Mouse (Mus musculus) CH12.LX (cell line): ENCODE measurements around the gene Srgap1. TPM values are rescaled to one million over a fixed set of nuclear protein-coding genes. Genes with fewer than 3 reads are reported as not detected.

Experiments used
- DNase-seq: peaks from one replicate; pipeline ENCODE4 v3.0.0-alpha.2; 2013; ENCODE audit errors: extremely low read depth
- H3K27ac ChIP-seq: 2 replicates; pipeline ENCODE4 v1.5.1; 2012; ENCODE audit warnings: low read depth, mild to moderate bottlenecking, control low read depth, moderate library complexity; ENCODE audit not compliant: insufficient read depth
- H3K27me3 ChIP-seq: replicated peaks from 2 replicates; pipeline ENCODE3; 2012; ENCODE audit warnings: inconsistent platforms
- H3K36me3 ChIP-seq, 2 experiments: replicated peaks in 1 of 2; 2 replicates each; pipeline versions ENCODE3 to v1.6.1; 2012; ENCODE audit warnings: inconsistent platforms in 1 of 2, low read length in 1 of 2, mild to moderate bottlenecking in 1 of 2, mixed read lengths in 1 of 2, moderate library complexity in 1 of 2; ENCODE audit not compliant: control insufficient read depth in 1 of 2, insufficient read depth in 1 of 2
- H3K4me1 ChIP-seq, 2 experiments: 2 replicates each; pipeline ENCODE4 v1.6.1; 2012; ENCODE audit warnings: inconsistent platforms in 1 of 2, moderate library complexity in 1 of 2; ENCODE audit not compliant: insufficient read depth in 2 of 2, control insufficient read depth in 1 of 2
- H3K4me2 ChIP-seq: 2 replicates; pipeline ENCODE4 v1.6.1; 2012; ENCODE audit warnings: low read depth, mild to moderate bottlenecking, control low read depth; ENCODE audit not compliant: poor library complexity, insufficient read depth, severe bottlenecking
- H3K4me3 ChIP-seq, 3 experiments: fragments of 150-350 bp in 1 of 3; sonication (generic) in 1 of 3; replicated peaks in 1 of 3; 2 replicates each; pipeline versions ENCODE3 to v1.5.1; 2011 to 2012; ENCODE audit warnings: low read depth in 2 of 3, low read length in 2 of 3, mild to moderate bottlenecking in 2 of 3, moderate library complexity in 2 of 3, control low read depth in 1 of 3, improper control_type of control experiment in 1 of 3, inconsistent platforms in 1 of 3, mixed read lengths in 1 of 3; ENCODE audit not compliant: poor library complexity in 1 of 3
- H3K79me2 ChIP-seq: replicated peaks from 2 replicates; pipeline ENCODE4 v1.6.1; 2012; ENCODE audit warnings: mild to moderate bottlenecking, moderate library complexity; ENCODE audit not compliant: control insufficient read depth, poor library complexity, insufficient read depth, severe bottlenecking; ENCODE audit errors: extremely low read depth
- H3K9ac ChIP-seq: 2 replicates; pipeline ENCODE4 v1.6.1; 2012; ENCODE audit warnings: low read depth, mild to moderate bottlenecking, control low read depth, moderate library complexity; ENCODE audit not compliant: insufficient read depth
- H3K9me3 ChIP-seq: replicated peaks from 2 replicates; pipeline ENCODE3; 2012; ENCODE audit warnings: low read length, inconsistent platforms, mixed read lengths
- CHD1 ChIP-seq: IDR thresholded peaks from 2 replicates; pipeline ENCODE4 v1.6.1; 2012; ENCODE audit warnings: low read depth, low read length, improper control_type of control experiment, inconsistent platforms
- CTCF ChIP-seq, 2 experiments: IDR thresholded peaks in 1 of 2; conservative IDR thresholded peaks in 1 of 2; 2 replicates each; pipeline ENCODE4 v1.5.1; 2011 to 2012; ENCODE audit warnings: low read depth in 2 of 2, low read length in 2 of 2, improper control_type of control experiment in 1 of 2, inconsistent platforms in 1 of 2, mild to moderate bottlenecking in 1 of 2, moderate library complexity in 1 of 2
- EP300 ChIP-seq: IDR thresholded peaks from 2 replicates; pipeline ENCODE4 v1.6.1; 2011; ENCODE audit warnings: low read length, improper control_type of control experiment
- GABPA ChIP-seq: IDR thresholded peaks from 2 replicates; pipeline ENCODE4 v1.6.1; 2012; ENCODE audit warnings: low read depth, low read length, improper control_type of control experiment, inconsistent platforms; ENCODE audit not compliant: insufficient replicate concordance
- HCFC1 ChIP-seq: IDR thresholded peaks from 2 replicates; pipeline ENCODE4 v1.6.1; 2012; ENCODE audit warnings: low read depth, mild to moderate bottlenecking, inconsistent platforms, low read length, improper control_type of control experiment
- JUND ChIP-seq: conservative IDR thresholded peaks from 2 replicates; pipeline ENCODE4 v1.6.1; 2011; ENCODE audit warnings: low read depth, low read length, improper control_type of control experiment
- KAT2A ChIP-seq: IDR thresholded peaks from 2 replicates; pipeline ENCODE4 v1.6.1; 2012; ENCODE audit warnings: low read length, improper control_type of control experiment, inconsistent platforms; ENCODE audit not compliant: insufficient replicate concordance
- MYC ChIP-seq: IDR thresholded peaks from 2 replicates; pipeline ENCODE4 v1.6.1; 2011; ENCODE audit warnings: low read depth, mild to moderate bottlenecking, improper control_type of control experiment, low read length
- NELFE ChIP-seq: IDR thresholded peaks from 2 replicates; pipeline ENCODE4 v1.6.1; 2011; ENCODE audit warnings: low read depth, low read length, improper control_type of control experiment
- NRF1 ChIP-seq: IDR thresholded peaks from 2 replicates; pipeline ENCODE4 v1.6.1; 2014; ENCODE audit warnings: low read depth, mild to moderate bottlenecking, inconsistent platforms, low read length, improper control_type of control experiment, moderate library complexity
- POLR2A ChIP-seq: IDR thresholded peaks from 2 replicates; pipeline ENCODE4 v1.6.1; 2011; ENCODE audit warnings: low read depth, mild to moderate bottlenecking, improper control_type of control experiment, low read length
- POLR2AphosphoS2 ChIP-seq: IDR thresholded peaks from 2 replicates; pipeline ENCODE4 v1.6.1; 2011; ENCODE audit warnings: low read depth, low read length, improper control_type of control experiment
- RCOR1 ChIP-seq: conservative IDR thresholded peaks from 2 replicates; pipeline ENCODE4 v1.6.1; 2012; ENCODE audit warnings: low read depth, mild to moderate bottlenecking, inconsistent platforms, low read length, improper control_type of control experiment
- UBTF ChIP-seq: IDR thresholded peaks from 2 replicates; pipeline ENCODE4 v1.6.1; 2012; ENCODE audit warnings: low read depth, mild to moderate bottlenecking, inconsistent platforms, low read length, improper control_type of control experiment, moderate library complexity
- USF1 ChIP-seq: IDR thresholded peaks from 2 replicates; pipeline ENCODE4 v1.6.1; 2014; ENCODE audit warnings: low read depth, mild to moderate bottlenecking, inconsistent platforms, low read length, improper control_type of control experiment
- ZKSCAN1 ChIP-seq: IDR thresholded peaks from 2 replicates; pipeline ENCODE4 v1.6.1; 2012; ENCODE audit warnings: low read depth, inconsistent platforms, low read length, improper control_type of control experiment, borderline replicate concordance
- dilution Hi-C: fragments of 300-500 bp; cut with MboI; formaldehyde crosslinking; loops from 2 replicates; pipeline ENCODE4 v1.14.3; 2020; ENCODE audit warnings: low sequenced_read_pairs; ENCODE audit not compliant: extremely low pct_unique_long_range_greater_than_20kb, extremely low pct_ligation_motif_present
- in situ Hi-C: fragments of 300-500 bp; cut with MboI; formaldehyde crosslinking; loops from 3 replicates; pipeline ENCODE4 v1.14.3; 2019; ENCODE audit warnings: low sequenced_read_pairs, low pct_ligation_motif_present, low pct_unique_long_range_greater_than_20kb, mixed read lengths
- polyA plus RNA-seq: library from polyadenylated mRNA; unstranded; fragments of >175 nt; gene quantifications from 2 replicates; pipeline ENCODE4 v1.2.1, GENCODE M21; 2012; ENCODE audit warnings: low read depth; ENCODE audit not compliant: insufficient read length
- total RNA-seq, 2 experiments: library from RNA; depleted of rRNA; stranded (reverse); fragments of 300-350 nt in 1 of 2; fragments of >200 nt in 1 of 2; gene quantifications; 2 replicates each; pipeline ENCODE4 v1.2.3; 2012 to 2014

Srgap1 gene
- total and polyA plus RNA-seq, 3 experiments = not detected

- no peaks in the 10 kb centered on the region for H3K27me3 ChIP-seq
- no peaks in the 10 kb centered on the region for H3K9me3 ChIP-seq
- no peaks in the 10 kb centered on the region for H3K36me3 ChIP-seq
- no peaks in the 10 kb centered on the region for H3K79me2 ChIP-seq
- no peak overlapping the region for H3K4me2 ChIP-seq
- H3K4me3 ChIP-seq = no peak overlapping the region
- H3K9ac ChIP-seq = no peak overlapping the region
- in situ Hi-C loops (no loop called here), dilution Hi-C loops (no loop called here)
- H3K4me1 ChIP-seq = no peaks in the 10 kb centered on the region
- H3K27ac ChIP-seq = no peak overlapping the region
- DNase-seq = no peak
- TF ChIP-seq ZKSCAN1 (no peak), GABPA (no peak), POLR2AphosphoS2 (no peak), HCFC1 (no peak), UBTF (no peak), USF1 (no peak), MYC (no peak), KAT2A (no peak), NRF1 (no peak), POLR2A (no peak), RCOR1 (no peak), CTCF (conservative IDR thresholded peaks at IDR 0.05 in 1 of 2, IDR thresholded peaks at IDR 0.05 in 1 of 2; ENCODE audit: low read depth in 2 of 2, low read length in 2 of 2) (no peak), EP300 (no peak), NELFE (no peak), JUND (no peak), CHD1 (no peak)
Observed at GRCm38 (mm10) chr10:121731048-121731725, 315.9 kb downstream of the Srgap1 start.

Other genes with a start within 250 kb of the Srgap1 start
- gene Rxylt1, start 50.1 kb upstream of the Srgap1 start, total RNA-seq (2012; rRNA removed) = 19.5 and 22.9 TPM in 2 replicates
- 78.0 and 90.9 TPM in 2 replicates for gene Rxylt1, start 50.1 kb upstream of the Srgap1 start, total RNA-seq (2014; rRNA removed)
- 57.4 and 68.7 TPM in 2 replicates for gene Rxylt1, start 50.1 kb upstream of the Srgap1 start, polyA plus RNA-seq